Mouse (Mus musculus): ENCODE measurements around the gene Hist1h1e.

Gene Hist1h1e

GRCm38 (mm10) chr13:23622175-23622671, at the start of gene Hist1h1e:
TSS of gene Hist1h1e (minus strand) at chr13:23622558.
- peak; percentile 69 for DNase-seq (ENCODE audit: low read depth, low spot score)

GRCm38 (mm10) chr13:23662536-23662935, 40.2 kb upstream of the Hist1h1e start:
- no peak for DNase-seq (ENCODE audit: low read depth, low spot score)

GRCm38 (mm10) chr13:23659636-23660366, 37.4 kb upstream of the Hist1h1e start:
- no peak for DNase-seq (ENCODE audit: low read depth, low spot score)

GRCm38 (mm10) chr13:23630653-23631052, 8.3 kb upstream of the Hist1h1e start:
- DNase-seq (ENCODE audit: low read depth, low spot score): no peak

GRCm38 (mm10) chr13:23622861-23623450, 598 bp upstream of the Hist1h1e start:
- no peak for DNase-seq (ENCODE audit: low read depth, low spot score)

- DNase-seq (ENCODE audit: low read depth, low spot score): peak; percentile 64
These were observed 705 bp downstream of the Hist1h1e start for GRCm38 (mm10) chr13:23621532-23622174.

- peak; percentile 94 for DNase-seq (ENCODE audit: low read depth, low spot score)
These were observed 1.4 kb downstream of the Hist1h1e start, which contains the start of gene Hist1h2be for GRCm38 (mm10) chr13:23620733-23621531. TSS of gene Hist1h2be (minus strand) at chr13:23621124.

- no peak for DNase-seq (ENCODE audit: low read depth, low spot score)
These were observed 2.2 kb downstream of the Hist1h1e start for GRCm38 (mm10) chr13:23620056-23620732.

GRCm38 (mm10) chr13:23611638-23612037, 10.7 kb downstream of the Hist1h1e start:
- no peak for DNase-seq (ENCODE audit: low read depth, low spot score)

GRCm38 (mm10) chr13:23610393-23610792, 12.0 kb downstream of the Hist1h1e start:
- DNase-seq (ENCODE audit: low read depth, low spot score): no peak

- no peak for DNase-seq (ENCODE audit: low read depth, low spot score)
These were observed 12.5 kb downstream of the Hist1h1e start for GRCm38 (mm10) chr13:23609844-23610243.

- DNase-seq (ENCODE audit: low read depth, low spot score): no peak
These were observed 13.1 kb downstream of the Hist1h1e start for GRCm38 (mm10) chr13:23609209-23609608.

- no peak for DNase-seq (ENCODE audit: low read depth, low spot score)
These were observed 17.3 kb downstream of the Hist1h1e start for GRCm38 (mm10) chr13:23605052-23605451.

GRCm38 (mm10) chr13:23604452-23604851, 17.9 kb downstream of the Hist1h1e start:
- DNase-seq (ENCODE audit: low read depth, low spot score): no peak

GRCm38 (mm10) chr13:23603182-23603699, 19.1 kb downstream of the Hist1h1e start:
- no peak for DNase-seq (ENCODE audit: low read depth, low spot score)

GRCm38 (mm10) chr13:23597957-23598356, 24.4 kb downstream of the Hist1h1e start:
- DNase-seq (ENCODE audit: low read depth, low spot score): no peak

- DNase-seq (ENCODE audit: low read depth, low spot score): no peak
These were observed 26.6 kb downstream of the Hist1h1e start for GRCm38 (mm10) chr13:23595622-23596372.

GRCm38 (mm10) chr13:23595185-23595584, 27.2 kb downstream of the Hist1h1e start:
- no peak for DNase-seq (ENCODE audit: low read depth, low spot score)

GRCm38 (mm10) chr13:23593051-23593770, 29.1 kb downstream of the Hist1h1e start:
- DNase-seq (ENCODE audit: low read depth, low spot score): no peak
